Comparison of ENCODE assay signal across 26 mouse cellular contexts in genomic region chr11:94261585-94262370, GRCm38 (mm10). TPM values are rescaled to one million over a fixed set of nuclear protein-coding genes. Genes with fewer than 3 reads are reported as not detected.
DNase-seq lines count a peak whose midpoint lies in the region; ATAC-seq and TF ChIP-seq lines count a peak whose summit lies in the region.
"Had no signal": no experiment of that assay in that cellular context is flagged by ENCODE, and none has a peak within 500 bp of the region (broad histone marks: within the 10 kb centered on the region; RNA-seq: fewer than 3 reads in every experiment).

No protein-coding gene starts in this region.

- no peak for TF ChIP-seq CTCF in MEL (IDR thresholded peaks at IDR 0.05 in 2 of 3, conservative IDR thresholded peaks at IDR 0.05 in 1 of 3; ENCODE audit: control insufficient read depth in 1 of 3, insufficient read depth in 1 of 3, low read depth in 2 of 3, low read length in 3 of 3, poor library complexity in 1 of 3, severe bottlenecking in 1 of 3)

- DNase-seq in MEL (ENCODE audit: low read depth, low spot score) (no peak), liver (peak; percentile 86)
- peak; percentile 67 for DNase-seq in c-Kit-positive CD71-positive TER-119-positive erythroid progenitor cells, embryonic 14.5 days (ENCODE audit: low spot score)
- DNase-seq in left cerebral cortex, adult 18-20 months (ENCODE audit: low spot score in 2 of 2) = no peak
- no peak for DNase-seq in hindbrain, embryonic 10.5 days (ENCODE audit: low spot score)
- DNase-seq: adrenal gland, postnatal 14 days; cerebellum, adult 9-11 months; heart, adult 11 months; kidney, adult 11 months; kidney, postnatal 36 days; layer of hippocampus, adult 9-11 months; lung, postnatal 14 days; right cerebral cortex, postnatal 25 days; thymus, adult 18-20 months had no signal

- no peak for TF ChIP-seq RAD21 in MEL (IDR thresholded peaks at IDR 0.05; ENCODE audit: low read depth, low read length)

- WGBS in heart, embryonic 12.5 days = 63% methylated on average over 6 of the region's 6 CpGs
- 73% methylated on average over 6 of the region's 6 CpGs for WGBS in hindbrain, embryonic 10.5 days

- peak; percentile 44; the same call in 1 of the 2 replicates for ATAC-seq in megakaryocyte, adult 5-6 weeks (ENCODE audit: poor library complexity, severe bottlenecking)
- ATAC-seq in heart, embryonic 12.5 days (ENCODE audit: insufficient number of reproducible peaks, low FRiP score) = no peak
- ATAC-seq: activated CD4-positive, CD25-positive, alpha-beta regulatory T cell, adult 4 months; forebrain, embryonic 16.5 days; Patski had no signal

- no peaks in the 10 kb centered on the region for H3K27me3 ChIP-seq in MEL (ENCODE audit: control insufficient read depth in 1 of 2, insufficient read depth in 2 of 2, low read length in 2 of 2)
- H3K27me3 ChIP-seq in heart, embryonic 12.5 days (replicated peaks) = no peaks in the 10 kb centered on the region
- H3K27me3 ChIP-seq in hindbrain, embryonic 10.5 days (ENCODE audit: insufficient read depth, poor library complexity, severe bottlenecking) = no peaks in the 10 kb centered on the region
- H3K27me3 ChIP-seq: limb, embryonic 15.5 days; midbrain, embryonic 12.5 days; Patski had no signal

- peaks cover 5 to 25% of the 10 kb centered on the region in 2 experiments for H3K4me1 ChIP-seq in MEL (ENCODE audit: control insufficient read depth in 1 of 2, insufficient read depth in 2 of 2, low read length in 2 of 2)
- peaks cover 9% of the 10 kb centered on the region; the same call in 1 of the 2 replicates for H3K4me1 ChIP-seq in heart, embryonic 12.5 days (replicated peaks)
- peaks cover 25% of the 10 kb centered on the region for H3K4me1 ChIP-seq in hindbrain, embryonic 10.5 days (replicated peaks)

- H3K36me3 ChIP-seq in MEL (ENCODE audit: control insufficient read depth in 1 of 2, insufficient read depth in 2 of 2, low read length in 2 of 2) = peaks cover 0 to 9% of the 10 kb centered on the region in 2 experiments; a peak in 2 of 4 replicates
- no peaks in the 10 kb centered on the region for H3K36me3 ChIP-seq in heart, embryonic 12.5 days
- no peaks in the 10 kb centered on the region for H3K36me3 ChIP-seq in hindbrain, embryonic 10.5 days
- H3K36me3 ChIP-seq: limb, embryonic 15.5 days; midbrain, embryonic 12.5 days had no signal

- H3K9ac ChIP-seq in MEL (ENCODE audit: control insufficient read depth, low read depth, low read length, poor library complexity, severe bottlenecking) = no peak overlapping the region
- H3K9ac ChIP-seq in heart, embryonic 12.5 days = no peak overlapping the region
- H3K9ac ChIP-seq: limb, embryonic 15.5 days; midbrain, embryonic 12.5 days had no signal

- no peaks in the 10 kb centered on the region for H3K9me3 ChIP-seq in MEL (replicated peaks; ENCODE audit: insufficient read depth, low read length)
- peaks cover 6% of the 10 kb centered on the region; the same call in 1 of the 2 replicates for H3K9me3 ChIP-seq in heart, embryonic 12.5 days (replicated peaks)
- H3K9me3 ChIP-seq in hindbrain, embryonic 10.5 days = no peaks in the 10 kb centered on the region
- H3K9me3 ChIP-seq: limb, embryonic 15.5 days; midbrain, embryonic 12.5 days had no signal

- no peak overlapping the region for H3K4me2 ChIP-seq in heart, embryonic 12.5 days
- H3K4me2 ChIP-seq: limb, embryonic 15.5 days; midbrain, embryonic 12.5 days had no signal

- no peak overlapping the region for H3K27ac ChIP-seq in MEL (ENCODE audit: control insufficient read depth, low read depth, low read length)
- no peak overlapping the region for H3K27ac ChIP-seq in heart, embryonic 12.5 days (ENCODE audit: poor library complexity, severe bottlenecking)
- H3K27ac ChIP-seq in hindbrain, embryonic 10.5 days = no peak overlapping the region
- H3K27ac ChIP-seq: limb, embryonic 15.5 days; midbrain, embryonic 12.5 days had no signal

- no peak for TF ChIP-seq POLR2A in MEL (IDR thresholded peaks at IDR 0.05; ENCODE audit: control insufficient read depth in 1 of 2, insufficient read depth in 1 of 2, low read depth in 1 of 2, low read length in 2 of 2, poor library complexity in 1 of 2)

- TF ChIP-seq EP300 in MEL (IDR thresholded peaks at IDR 0.05; ENCODE audit: low read depth in 1 of 2, low read length in 2 of 2) = peak; percentile 25 to 30; a peak in 1 of 4 replicates

- no peak overlapping the region for H3K4me3 ChIP-seq in MEL (ENCODE audit: control insufficient read depth in 1 of 2, insufficient read depth in 1 of 2, low read depth in 2 of 2, low read length in 2 of 2)
- no peak overlapping the region for H3K4me3 ChIP-seq in heart, embryonic 12.5 days
- no peak overlapping the region for H3K4me3 ChIP-seq in hindbrain, embryonic 10.5 days
- H3K4me3 ChIP-seq: limb, embryonic 15.5 days; midbrain, embryonic 12.5 days had no signal

- H3K79me2 ChIP-seq in MEL (ENCODE audit: control insufficient read depth, insufficient read depth, low read length, poor library complexity) = no peaks in the 10 kb centered on the region

TF ChIP-seq in MEL, 35 proteins besides CTCF, POLR2A, EP300 and RAD21:
- TF ChIP-seq ZMIZ1 (IDR thresholded peaks at IDR 0.05; ENCODE audit: low read depth, low read length) (no peak), ZC3H11A (IDR thresholded peaks at IDR 0.05; ENCODE audit: low read depth, low read length) (no peak), JUND (IDR thresholded peaks at IDR 0.05; ENCODE audit: low read depth, low read length) (no peak), MAZ (IDR thresholded peaks at IDR 0.05; ENCODE audit: low read depth, low read length) (peak; percentile 54; the same call in 1 of the 2 replicates), CHD1 (IDR thresholded peaks at IDR 0.05; ENCODE audit: low read depth, low read length) (no peak), MAFK (IDR thresholded peaks at IDR 0.05; ENCODE audit: borderline replicate concordance, low read depth, low read length) (no peak), ETS1 (IDR thresholded peaks at IDR 0.05; ENCODE audit: low read depth, low read length) (0 out of 2 replicates have a peak, but pooled peaks have one; percentile 21), POLR2AphosphoS2 (IDR thresholded peaks at IDR 0.05; ENCODE audit: low read length) (no peak), ELF1 (IDR thresholded peaks at IDR 0.05; ENCODE audit: low read depth, low read length) (no peak), NELFE (IDR thresholded peaks at IDR 0.05; ENCODE audit: low read depth, low read length) (no peak)

RNA-seq across cellular contexts. Expression of gene Wfikkn2, which starts 16.0 kb away (rescaled TPM):
- not detected in 2 replicates for total RNA-seq in MEL (2012; rRNA removed)
- not detected for polyA plus RNA-seq in MEL (2012; ENCODE audit: insufficient read depth in 1 of 2, insufficient read length in 2 of 2, low read depth in 1 of 2, low replicate concordance in 2 of 2, missing spikeins in 1 of 2)
- not detected in 2 replicates for total RNA-seq in megakaryocyte, adult 5-6 weeks (2015)
- total RNA-seq in megakaryocyte, adult 5-6 weeks (2017) = not detected in 2 replicates
- total RNA-seq in left cerebral cortex, adult 18-20 months (2021) = 1 to 10 TPM; 1.8 to 2.2 TPM
- polyA plus RNA-seq in heart, embryonic 12.5 days (2016; fragmentation: Nextera tagmentation; extraction: Ambion mirVana) = 2.0 and 2.5 TPM in 2 replicates
- polyA plus RNA-seq in hindbrain, embryonic 10.5 days (2016; fragmentation: Nextera tagmentation; extraction: Ambion mirVana) = 0.61 and 2.0 TPM in 2 replicates

RNA-seq across cellular contexts. Expression of gene Gm21885, which starts 19.9 kb away (rescaled TPM):
- not detected in 2 replicates for total RNA-seq in MEL (2012; rRNA removed)
- under 1 TPM in 1 of 2 experiments, not detected in 1; 0.74 TPM for polyA plus RNA-seq in MEL (2012; ENCODE audit: insufficient read depth in 1 of 2, insufficient read length in 2 of 2, low read depth in 1 of 2, low replicate concordance in 2 of 2, missing spikeins in 1 of 2)
- total RNA-seq in megakaryocyte, adult 5-6 weeks (2015) = not detected in 2 replicates
- not detected in 2 replicates for total RNA-seq in megakaryocyte, adult 5-6 weeks (2017)
- not detected for total RNA-seq in left cerebral cortex, adult 18-20 months (2021)
- polyA plus RNA-seq in heart, embryonic 12.5 days (2016; fragmentation: Nextera tagmentation; extraction: Ambion mirVana) = 0.35 TPM in 1 of 2 replicates, not detected in the other
- not detected in 2 replicates for polyA plus RNA-seq in hindbrain, embryonic 10.5 days (2016; fragmentation: Nextera tagmentation; extraction: Ambion mirVana)
- total RNA-seq: adrenal gland, postnatal 14 days; gastrocnemius, adult 18-20 months; left cerebral cortex, postnatal 14 days had no signal
- polyA plus RNA-seq: C2C12; heart, embryonic 16.5 days; neural tube, embryonic 14.5 days; Patski had no signal

RNA-seq across cellular contexts. Expression of gene Tob1, which starts 50.5 kb away (rescaled TPM):
- total RNA-seq in MEL (2012; rRNA removed) = 2.4 and 3.4 TPM in 2 replicates
- 1 to 10 TPM in 1 of 2 experiments, not detected in 1; 7.5 TPM for polyA plus RNA-seq in MEL (2012; ENCODE audit: insufficient read depth in 1 of 2, insufficient read length in 2 of 2, low read depth in 1 of 2, low replicate concordance in 2 of 2, missing spikeins in 1 of 2)
- 15.5 and 17.8 TPM in 2 replicates for total RNA-seq in megakaryocyte, adult 5-6 weeks (2015)
- 13.5 and 19.3 TPM in 2 replicates for total RNA-seq in megakaryocyte, adult 5-6 weeks (2017)
- total RNA-seq in left cerebral cortex, adult 18-20 months (2021) = 10 to 100 TPM; 40.6 to 42.1 TPM
- polyA plus RNA-seq in heart, embryonic 12.5 days (2016; fragmentation: Nextera tagmentation; extraction: Ambion mirVana) = 34.9 and 35.2 TPM in 2 replicates
- polyA plus RNA-seq in hindbrain, embryonic 10.5 days (2016; fragmentation: Nextera tagmentation; extraction: Ambion mirVana) = 22.3 and 31.1 TPM in 2 replicates

Comparison
In these comparisons a context has a peak if more than half of its experiments do, and no peak if none do; other contexts are left out.
1. DNase-seq: peak in c-Kit-positive CD71-positive TER-119-positive erythroid progenitor cells, embryonic 14.5 days (single experiment) and liver (single experiment); none in MEL (single experiment), left cerebral cortex, adult 18-20 months (0 of 2) and hindbrain, embryonic 10.5 days (single experiment).